Mouse (Mus musculus) limb, embryonic 15.5 days (tissue): Measurements from ENCODE around the gene BC067074. TPM values are rescaled to one million over a fixed set of nuclear protein-coding genes. Genes with fewer than 3 reads are reported as not detected.
A peak's percentile ranks its signal among the peaks of the same experiment; 100 is the strongest.

ENCODE experiments used
- ATAC-seq: fragments of 200-750 bp; cut with Nextera tagmentation; 2 replicates; pipeline ENCODE4 v1.8.0; 2017; ENCODE audit warnings: low read depth, moderate TSS enrichment; ENCODE audit not compliant: insufficient number of reproducible peaks, low FRiP score, low TSS enrichment
- H3K27ac ChIP-seq: fragments of 300-500 bp; sonication (generic); 2 replicates; pipeline ENCODE4 v1.5.1; 2015; ENCODE audit warnings: moderate library complexity, mild to moderate bottlenecking, inconsistent platforms
- H3K27me3 ChIP-seq: fragments of 300-500 bp; sonication (generic); 2 replicates; pipeline ENCODE4 v1.6.1; 2015; ENCODE audit warnings: inconsistent platforms
- H3K36me3 ChIP-seq: fragments of 300-500 bp; sonication (generic); 2 replicates; pipeline ENCODE4 v1.6.1; 2015; ENCODE audit warnings: inconsistent platforms
- H3K4me1 ChIP-seq: fragments of 300-500 bp; sonication (generic); 2 replicates; pipeline ENCODE4 v1.6.1; 2015; ENCODE audit warnings: inconsistent platforms
- H3K4me2 ChIP-seq: fragments of 300-500 bp; sonication (generic); 2 replicates; pipeline ENCODE4 v1.6.1; 2015; ENCODE audit warnings: mild to moderate bottlenecking, inconsistent platforms
- H3K4me3 ChIP-seq: fragments of 300-500 bp; sonication (generic); 2 replicates; pipeline ENCODE4 v1.5.1; 2015; ENCODE audit warnings: mild to moderate bottlenecking, inconsistent platforms
- H3K9ac ChIP-seq: fragments of 300-500 bp; sonication (generic); 2 replicates; pipeline ENCODE4 v1.6.1; 2015; ENCODE audit warnings: inconsistent platforms
- H3K9me3 ChIP-seq: fragments of 300-500 bp; sonication (generic); 2 replicates; pipeline ENCODE4 v1.6.1; 2016; ENCODE audit warnings: inconsistent platforms
- WGBS: fragments of 180-500 bp; shearing (Covaris S2); methylation state at CpG from one replicate; pipeline ENCODE4 v1.1.7; 2015; 5-methylcytosine and 5-hydroxymethylcytosine counted together
- polyA plus RNA-seq: library from polyadenylated mRNA; unstranded; fragments of >200 nt; fragmentation: Nextera tagmentation; extraction: Ambion mirVana; gene quantifications from 2 replicates; pipeline ENCODE4 v1.2.1, GENCODE M21; 2015

BC067074 gene
- polyA plus RNA-seq, 1 experiment from 2014 or later = 7.7 TPM

- no peak overlapping the region for H3K27ac ChIP-seq
- WGBS = 63% methylated on average over 13 of the region's 13 CpGs
- H3K27me3 ChIP-seq = no peaks in the 10 kb centered on the region
- H3K36me3 ChIP-seq = 0 out of 2 replicates have a peak, but pooled peaks cover 3% of the 10 kb centered on the region
- H3K4me1 ChIP-seq = no peaks in the 10 kb centered on the region
- no peak overlapping the region for H3K4me3 ChIP-seq
- no peak for ATAC-seq
- no peak overlapping the region for H3K4me2 ChIP-seq
- no peaks in the 10 kb centered on the region for H3K9me3 ChIP-seq
- H3K9ac ChIP-seq = no peak overlapping the region
Measured at GRCm38 (mm10) chr13:113357438-113358144, 64.6 kb downstream of the BC067074 start.

DNA sequence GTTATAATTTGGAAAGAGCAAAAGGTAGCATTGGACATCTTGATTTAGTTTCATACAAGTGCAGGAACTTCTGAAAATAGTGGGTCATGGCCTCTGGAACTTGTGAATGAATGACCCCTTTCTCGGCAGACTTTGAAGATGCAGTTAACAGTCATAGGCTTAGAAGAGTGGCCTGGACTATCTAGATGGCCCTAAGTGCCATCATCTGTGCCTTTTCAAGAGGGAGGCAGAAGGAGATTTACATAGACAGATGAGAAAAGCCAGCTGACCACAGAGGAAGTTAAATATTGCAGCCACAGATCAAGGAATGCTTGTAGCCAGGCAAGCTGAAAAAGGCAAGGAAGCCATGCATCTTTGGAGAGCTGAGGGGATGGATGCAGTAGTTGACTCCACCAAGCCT lies 66.7 kb downstream of the BC067074 start:
- H3K4me2 ChIP-seq = no peak overlapping the region
- ATAC-seq = no peak
- H3K36me3 ChIP-seq = no peaks in the 10 kb centered on the region
- no peak overlapping the region for H3K4me3 ChIP-seq
- H3K9me3 ChIP-seq = no peaks in the 10 kb centered on the region
- no peaks in the 10 kb centered on the region for H3K27me3 ChIP-seq
- H3K4me1 ChIP-seq = no peaks in the 10 kb centered on the region
- H3K9ac ChIP-seq = no peak overlapping the region
- WGBS = 18% methylated on average over 1 of the region's 1 CpGs
- no peak overlapping the region for H3K27ac ChIP-seq

DNA sequence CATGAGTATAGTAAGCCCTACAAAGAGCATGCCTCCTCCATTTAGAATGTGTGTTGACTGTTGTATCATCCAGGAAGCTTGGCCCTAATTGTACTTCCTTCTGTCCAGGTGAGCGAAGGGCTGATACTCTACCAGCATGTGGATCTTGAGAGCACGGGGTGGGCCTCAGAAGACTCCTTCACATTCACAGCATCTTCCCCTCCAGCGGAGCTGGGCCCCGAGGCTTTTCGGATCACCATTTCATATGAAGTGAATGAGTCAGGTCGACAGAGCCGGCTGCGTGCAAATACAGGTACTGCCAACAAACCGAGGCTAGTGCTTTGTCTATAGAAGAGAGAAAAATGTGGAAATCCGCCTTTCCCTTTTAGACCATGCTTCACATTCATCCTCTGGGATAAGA lies 73.0 kb downstream of the BC067074 start:
- no peaks in the 10 kb centered on the region for H3K27me3 ChIP-seq
- no peak for ATAC-seq
- H3K27ac ChIP-seq = no peak overlapping the region
- no peak overlapping the region for H3K4me2 ChIP-seq
- H3K9me3 ChIP-seq = no peaks in the 10 kb centered on the region
- WGBS = 87% methylated on average over 10 of the region's 10 CpGs
- H3K36me3 ChIP-seq = peaks cover 28% of the 10 kb centered on the region
- H3K9ac ChIP-seq = no peak overlapping the region
- H3K4me1 ChIP-seq = no peaks in the 10 kb centered on the region
- H3K4me3 ChIP-seq = no peak overlapping the region

GRCm38 (mm10) chr13:113368931-113369579 lies 76.1 kb downstream of the BC067074 start:
- peaks cover 28% of the 10 kb centered on the region for H3K36me3 ChIP-seq
- no peak overlapping the region for H3K4me3 ChIP-seq
- no peaks in the 10 kb centered on the region for H3K9me3 ChIP-seq
- H3K27ac ChIP-seq = no peak overlapping the region
- no peak overlapping the region for H3K4me2 ChIP-seq
- H3K9ac ChIP-seq = no peak overlapping the region
- no peak for ATAC-seq
- WGBS = 71% methylated on average over 13 of the region's 13 CpGs
- no peaks in the 10 kb centered on the region for H3K4me1 ChIP-seq
- no peaks in the 10 kb centered on the region for H3K27me3 ChIP-seq

DNA sequence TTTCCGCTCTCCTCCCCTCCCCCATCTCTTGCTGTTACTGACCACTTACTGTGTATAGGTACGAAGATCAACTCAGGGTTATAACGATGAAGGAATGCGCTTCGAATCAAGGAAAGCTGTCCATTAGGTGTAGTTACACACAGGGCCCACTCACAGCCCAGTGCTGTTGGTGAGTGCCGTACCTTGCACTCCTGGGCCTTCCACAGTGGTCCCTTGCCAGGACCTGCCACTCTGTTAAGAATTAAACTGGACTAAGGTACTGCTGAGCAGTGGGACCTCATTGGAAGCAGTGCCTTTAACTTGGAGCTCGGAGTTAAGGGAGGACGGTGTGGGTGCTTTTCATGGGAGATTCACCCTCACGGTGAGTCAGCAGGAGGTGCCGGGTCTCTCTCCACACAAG lies 76.7 kb downstream of the BC067074 start:
- 88% methylated on average over 10 of the region's 10 CpGs for WGBS
- Histone ChIP-seq H3K4me2 (no peak overlapping the region), H3K36me3 (peaks cover 28% of the 10 kb centered on the region), H3K9me3 (no peaks in the 10 kb centered on the region), H3K4me3 (no peak overlapping the region), H3K27me3 (no peaks in the 10 kb centered on the region), H3K4me1 (peaks cover 4% of the 10 kb centered on the region; the same call in 1 of the 2 replicates), H3K9ac (no peak overlapping the region), H3K27ac (no peak overlapping the region)
- no peak for ATAC-seq

- peak overlapping the region; percentile 39; the same call in 1 of the 2 replicates for H3K27ac ChIP-seq
- WGBS = 72% methylated on average over 12 of the region's 12 CpGs
- H3K9ac ChIP-seq = no peak overlapping the region
- ATAC-seq = no peak
- no peak overlapping the region for H3K4me2 ChIP-seq
- H3K4me3 ChIP-seq = no peak overlapping the region
- peaks cover 8% of the 10 kb centered on the region; the same call in 1 of the 2 replicates for H3K36me3 ChIP-seq
- peaks cover 5% of the 10 kb centered on the region; the same call in 1 of the 2 replicates for H3K4me1 ChIP-seq
- H3K9me3 ChIP-seq = no peaks in the 10 kb centered on the region
- H3K27me3 ChIP-seq = no peaks in the 10 kb centered on the region
Measured at GRCm38 (mm10) chr13:113373291-113374083, 80.5 kb downstream of the BC067074 start.

DNA sequence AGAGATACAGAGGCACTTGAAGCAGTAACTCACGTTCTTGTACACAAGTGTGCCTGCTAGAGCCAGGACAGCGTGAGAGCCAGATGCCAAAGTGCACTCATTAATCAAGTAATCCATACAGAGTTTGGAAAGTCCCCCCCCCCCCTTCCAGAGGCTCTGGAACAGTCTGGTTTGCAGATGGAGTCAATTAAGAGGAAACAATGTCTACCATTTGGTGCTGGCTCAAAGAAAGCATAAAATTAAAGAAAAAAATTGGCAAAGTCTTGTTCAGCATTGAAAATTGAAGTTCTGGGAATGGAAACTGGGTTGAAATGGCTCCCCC lies 81.1 kb downstream of the BC067074 start:
- H3K9me3 ChIP-seq = no peaks in the 10 kb centered on the region
- H3K4me2 ChIP-seq = no peak overlapping the region
- no peak overlapping the region for H3K4me3 ChIP-seq
- H3K27ac ChIP-seq = peak overlapping the region; percentile 39; the same call in 1 of the 2 replicates
- H3K27me3 ChIP-seq = no peaks in the 10 kb centered on the region
- WGBS = 18% methylated on average over 2 of the region's 2 CpGs
- 0 out of 2 replicates have a peak, but pooled peaks cover 6% of the 10 kb centered on the region for H3K36me3 ChIP-seq
- ATAC-seq = peak; percentile 76; the same call in 1 of the 2 replicates
- H3K9ac ChIP-seq = no peak overlapping the region
- peaks cover 7% of the 10 kb centered on the region; the same call in 1 of the 2 replicates for H3K4me1 ChIP-seq

- H3K4me3 ChIP-seq = no peak overlapping the region
- no peaks in the 10 kb centered on the region for H3K9me3 ChIP-seq
- no peaks in the 10 kb centered on the region for H3K36me3 ChIP-seq
- WGBS = 81% methylated on average over 7 of the region's 7 CpGs
- H3K9ac ChIP-seq = no peak overlapping the region
- H3K27ac ChIP-seq = no peak overlapping the region
- H3K27me3 ChIP-seq = no peaks in the 10 kb centered on the region
- no peak overlapping the region for H3K4me2 ChIP-seq
- no peak for ATAC-seq
- H3K4me1 ChIP-seq = peaks cover 18% of the 10 kb centered on the region; the same call in 1 of the 2 replicates
Measured at GRCm38 (mm10) chr13:113377631-113378030, 84.7 kb downstream of the BC067074 start.

DNA sequence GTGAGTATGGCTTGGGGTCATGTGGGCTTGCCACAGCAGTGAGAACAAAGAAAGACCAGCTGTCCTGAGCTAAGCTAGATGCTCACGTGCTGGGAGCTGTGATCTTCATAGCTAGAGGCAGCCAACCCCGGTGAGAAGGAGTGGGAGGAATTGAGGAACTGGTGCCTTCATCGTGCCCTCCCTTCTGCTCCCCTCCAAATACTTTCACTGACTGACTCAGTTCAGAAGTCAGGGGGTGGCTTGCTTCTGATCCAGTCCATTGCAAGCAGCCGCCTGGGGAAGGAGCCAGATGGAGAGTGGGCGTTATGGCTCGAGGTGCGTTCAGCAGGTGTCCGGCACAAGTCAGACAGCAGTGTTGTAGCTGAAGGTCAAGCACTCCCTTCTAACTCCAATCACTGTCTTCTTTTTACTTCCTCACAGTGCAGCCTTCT lies 86.0 kb downstream of the BC067074 start:
- WGBS = 69% methylated on average over 8 of the region's 8 CpGs
- Histone ChIP-seq H3K4me2 (no peak overlapping the region), H3K9me3 (no peaks in the 10 kb centered on the region), H3K27ac (no peak overlapping the region), H3K4me3 (no peak overlapping the region), H3K4me1 (peaks cover 18% of the 10 kb centered on the region; the same call in 1 of the 2 replicates), H3K36me3 (no peaks in the 10 kb centered on the region), H3K9ac (no peak overlapping the region), H3K27me3 (no peaks in the 10 kb centered on the region)
- 0 out of 2 replicates have a peak, but pooled peaks have one; percentile 10 for ATAC-seq

GRCm38 (mm10) chr13:113379766-113380309 lies 86.9 kb downstream of the BC067074 start:
- Histone ChIP-seq H3K9ac (no peak overlapping the region), H3K4me2 (no peak overlapping the region), H3K27me3 (no peaks in the 10 kb centered on the region), H3K9me3 (no peaks in the 10 kb centered on the region), H3K4me1 (peaks cover 12% of the 10 kb centered on the region; the same call in 1 of the 2 replicates), H3K36me3 (no peaks in the 10 kb centered on the region), H3K27ac (peak overlapping the region; percentile 43; the same call in 1 of the 2 replicates), H3K4me3 (no peak overlapping the region)
- WGBS = 45% methylated on average over 6 of the region's 6 CpGs
- no peak for ATAC-seq

DNA sequence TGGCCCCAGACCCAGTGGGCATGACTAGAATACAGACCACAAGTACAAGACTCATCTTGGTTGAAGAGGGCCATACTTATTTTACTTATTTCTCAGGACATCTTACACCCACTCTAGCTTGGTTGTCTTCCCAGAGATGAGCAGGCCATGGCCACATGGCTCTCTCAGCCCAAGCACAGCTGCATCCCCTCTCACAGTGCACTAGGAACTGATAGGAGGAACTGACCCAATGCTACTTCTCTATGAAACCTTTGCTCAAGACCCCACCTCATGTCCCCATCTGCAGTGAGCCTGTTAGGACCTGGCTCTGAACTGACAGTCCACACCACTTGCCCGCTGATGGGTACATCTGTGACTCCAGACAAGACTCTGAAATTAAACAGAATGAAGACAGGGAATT lies 88.8 kb downstream of the BC067074 start:
- Histone ChIP-seq H3K4me2 (no peak overlapping the region), H3K9me3 (no peaks in the 10 kb centered on the region), H3K9ac (no peak overlapping the region), H3K4me1 (peaks cover 12% of the 10 kb centered on the region; the same call in 1 of the 2 replicates), H3K27ac (no peak overlapping the region), H3K27me3 (no peaks in the 10 kb centered on the region), H3K36me3 (no peaks in the 10 kb centered on the region), H3K4me3 (no peak overlapping the region)
- ATAC-seq = no peak
- 87% methylated on average over 1 of the region's 1 CpGs for WGBS
